Mouse (Mus musculus) intestine, embryonic 14.5 days (tissue): ENCODE measurements at regions not wholly inside any gene's neighbourhood (a gene's known extent, or its start where the extent isn't known, plus 50 kb on each side); places are given as distances from the start of the nearest gene placed in this dataset.
A peak's percentile ranks its signal among the peaks of the same experiment; 100 is the strongest.

Experiments
- ATAC-seq: fragments of 200-750 bp; cut with Nextera tagmentation; replicated peaks from 2 replicates; pipeline ENCODE4 v1.8.0; 2017; ENCODE audit warnings: low read depth, moderate number of reproducible peaks, moderate TSS enrichment, moderate library complexity; ENCODE audit not compliant: low FRiP score, low TSS enrichment
- DNase-seq: peaks from one replicate; pipeline ENCODE4 v3.0.0-alpha.2; 2018; ENCODE audit warnings: low spot score
- H3K27ac ChIP-seq: fragments of 300-500 bp; sonication (generic); 2 replicates; pipeline ENCODE4 v1.5.1; 2014; ENCODE audit warnings: low read depth, mild to moderate bottlenecking, control low read depth
- H3K27me3 ChIP-seq: fragments of 300-500 bp; sonication (generic); replicated peaks from 2 replicates; pipeline ENCODE4 v1.6.1; 2014; ENCODE audit warnings: low read length, control low read depth; ENCODE audit not compliant: control insufficient read depth, insufficient read depth
- H3K36me3 ChIP-seq: fragments of 300-500 bp; sonication (generic); 2 replicates; pipeline ENCODE4 v1.6.1; 2014; ENCODE audit warnings: low read length, control low read depth; ENCODE audit not compliant: control insufficient read depth, insufficient read depth
- H3K4me1 ChIP-seq: fragments of 300-500 bp; sonication (generic); replicated peaks from 2 replicates; pipeline ENCODE4 v1.6.1; 2014; ENCODE audit warnings: low read length, control low read depth, mixed read lengths; ENCODE audit not compliant: control insufficient read depth, insufficient read depth
- H3K4me2 ChIP-seq: fragments of 300-500 bp; sonication (generic); 2 replicates; pipeline ENCODE4 v1.6.1; 2014; ENCODE audit warnings: low read length
- H3K4me3 ChIP-seq: fragments of 300-500 bp; sonication (generic); 2 replicates; pipeline ENCODE4 v1.5.1; 2014; ENCODE audit warnings: low read depth, low read length, control low read depth, mixed read lengths
- H3K9ac ChIP-seq: fragments of 300-500 bp; sonication (generic); 2 replicates; pipeline ENCODE4 v1.6.1; 2014; ENCODE audit warnings: mild to moderate bottlenecking, low read length
- H3K9me3 ChIP-seq: fragments of 300-500 bp; sonication (generic); 2 replicates; pipeline ENCODE4 v1.6.1; 2016; ENCODE audit warnings: low read length, control low read depth; ENCODE audit not compliant: control insufficient read depth
- WGBS: fragments of 180-500 bp; shearing (Covaris S2); extraction: QIAGEN DNeasy Blood & Tissue Kit; methylation state at CpG from one replicate; pipeline ENCODE4 v1.1.7; 2014; 5-methylcytosine and 5-hydroxymethylcytosine counted together

DNA sequence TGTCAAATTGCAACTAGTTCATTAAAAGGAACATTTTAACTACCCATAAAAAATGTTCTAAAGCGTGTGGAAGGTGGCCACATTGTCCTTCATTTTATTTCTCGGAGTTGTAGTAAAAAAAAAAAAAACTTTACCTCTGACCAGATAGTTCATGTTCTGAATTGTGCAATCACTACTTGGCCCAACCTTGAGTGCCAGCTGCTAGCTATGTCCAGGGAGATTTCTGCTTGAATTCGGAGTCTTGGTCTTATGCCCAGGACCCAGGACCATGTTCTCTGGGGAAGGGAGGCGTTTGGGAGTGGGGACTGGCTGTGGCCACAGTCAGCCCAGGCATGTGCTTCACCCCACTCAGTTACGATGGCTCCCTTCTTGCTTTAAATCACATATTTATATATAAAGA lies 54.9 kb upstream of the Atp1b3 start:
- no peak overlapping the region for H3K9ac ChIP-seq

DNA sequence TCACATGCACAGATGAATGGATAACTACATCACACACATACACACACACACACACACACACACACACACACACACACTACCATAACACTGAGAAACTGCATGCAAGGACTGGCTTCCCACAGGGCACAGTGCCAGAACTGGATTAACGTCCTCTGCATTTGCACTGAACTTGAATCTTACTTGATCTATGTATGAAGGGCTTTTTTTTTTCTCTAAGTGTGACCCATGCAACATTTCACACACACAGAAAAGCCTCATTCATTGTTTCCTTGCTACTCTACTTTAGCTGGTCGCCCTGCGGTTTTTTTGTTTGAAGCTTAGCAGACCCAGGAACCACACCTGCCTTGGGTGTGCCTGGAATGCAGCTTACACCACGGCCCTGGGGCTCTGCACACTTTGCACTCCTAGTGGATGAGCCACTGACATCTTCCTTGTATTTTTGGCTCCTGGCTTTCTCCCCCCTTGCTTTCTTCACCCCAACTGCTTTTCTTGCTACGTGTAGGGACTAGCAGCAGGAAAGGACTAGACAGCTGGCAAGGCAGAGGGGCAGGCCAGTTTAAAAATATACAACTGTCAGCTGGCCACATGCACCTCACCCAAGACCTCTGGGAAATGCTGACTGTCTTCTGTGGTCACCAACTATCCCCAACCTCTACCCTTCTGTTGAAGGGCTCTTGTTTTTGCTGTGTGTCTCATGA lies 51.8 kb upstream of the Atp1b3 start:
- Histone ChIP-seq H3K9me3 (no peaks in the 10 kb centered on the region), H3K27ac (peak overlapping the region; percentile 25; the same call in 1 of the 2 replicates), H3K4me1 (peaks cover 9% of the 10 kb centered on the region; the same call in 1 of the 2 replicates), H3K9ac (no peak overlapping the region), H3K27me3 (no peaks in the 10 kb centered on the region), H3K4me2 (no peak overlapping the region), H3K36me3 (no peaks in the 10 kb centered on the region), H3K4me3 (no peak overlapping the region)
- ATAC-seq (0 out of 2 replicates have a peak, but pooled peaks have one; percentile 26), DNase-seq (peak; percentile 67)
- 20% methylated on average over 5 of the region's 5 CpGs for WGBS

More for the DNA sequence above, 54.9 kb upstream of the Atp1b3 start:
- no peak for ATAC-seq
- no peaks in the 10 kb centered on the region for H3K9me3 ChIP-seq
- no peak for DNase-seq
- H3K27me3 ChIP-seq, result no peaks in the 10 kb centered on the region
- H3K4me2 ChIP-seq, result no peak overlapping the region
- no peak overlapping the region for H3K4me3 ChIP-seq
- 90% methylated on average over 5 of the region's 5 CpGs for WGBS
- H3K4me1 ChIP-seq, result peaks cover 9% of the 10 kb centered on the region; the same call in 1 of the 2 replicates
- no peaks in the 10 kb centered on the region for H3K36me3 ChIP-seq
- H3K27ac ChIP-seq, result no peak overlapping the region
